Mouse (Mus musculus) spleen, adult 10 weeks (tissue): ENCODE data around the gene Pde1b. TPM values are rescaled to one million over a fixed set of nuclear protein-coding genes. Genes with fewer than 3 reads are reported as not detected.

Experiments
- polyA plus RNA-seq: library from polyadenylated mRNA; stranded (reverse); fragments of 350-450 nt; fragmentation: Illumina TruSeq; extraction: RNeasy Lipid Tissue Mini Kit (QIAGEN cat#74804); gene quantifications from one replicate; pipeline ENCODE4 v1.2.3, GENCODE M21; 2015; ENCODE audit warnings: low replicate concordance; ENCODE audit not compliant: insufficient read depth

Gene Pde1b
- 39.4 TPM for polyA plus RNA-seq

DNA sequence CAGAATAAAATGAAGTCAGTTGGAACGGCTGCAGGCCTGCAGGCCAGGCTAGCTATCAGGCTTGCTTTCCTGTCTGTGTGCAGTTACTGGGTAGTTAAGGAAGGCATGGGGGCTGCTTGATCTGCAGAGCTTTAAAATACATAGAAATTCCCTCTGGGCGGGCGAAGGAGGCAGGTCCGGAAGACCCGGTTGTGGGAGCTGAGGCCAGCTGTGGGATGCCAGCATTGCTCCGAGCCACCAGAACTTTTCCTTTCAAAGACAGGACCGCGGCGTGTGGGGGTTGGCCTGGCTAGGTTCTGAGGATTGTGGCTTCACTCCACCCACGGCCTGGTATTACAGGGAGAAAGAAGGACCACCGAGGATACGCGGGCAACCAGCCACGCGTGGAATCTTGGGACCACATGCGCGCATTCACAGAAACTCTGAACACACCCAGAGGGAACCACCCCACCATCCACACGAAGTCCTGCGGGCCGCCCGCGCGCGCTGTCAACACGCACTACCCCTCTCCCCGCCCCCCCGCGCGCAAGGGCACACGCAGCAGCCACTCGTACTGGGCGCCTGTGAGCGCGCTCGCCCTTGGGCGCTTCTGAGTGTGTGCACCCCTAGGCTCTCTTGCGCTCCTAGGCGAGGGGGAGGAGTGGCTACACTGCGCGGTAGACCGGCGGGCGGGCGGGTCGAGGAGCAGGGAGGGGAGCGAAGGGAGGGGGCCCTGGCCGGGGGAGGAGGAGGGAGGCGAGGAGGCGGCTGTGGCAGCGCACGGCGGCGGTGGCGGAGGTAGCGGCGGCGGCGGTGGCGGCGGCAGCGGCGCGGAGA is at the start of gene Pde1b:
TSS of gene Pde1b (plus strand) at position 600 of the 816 bp plus-strand sequence.

DNA sequence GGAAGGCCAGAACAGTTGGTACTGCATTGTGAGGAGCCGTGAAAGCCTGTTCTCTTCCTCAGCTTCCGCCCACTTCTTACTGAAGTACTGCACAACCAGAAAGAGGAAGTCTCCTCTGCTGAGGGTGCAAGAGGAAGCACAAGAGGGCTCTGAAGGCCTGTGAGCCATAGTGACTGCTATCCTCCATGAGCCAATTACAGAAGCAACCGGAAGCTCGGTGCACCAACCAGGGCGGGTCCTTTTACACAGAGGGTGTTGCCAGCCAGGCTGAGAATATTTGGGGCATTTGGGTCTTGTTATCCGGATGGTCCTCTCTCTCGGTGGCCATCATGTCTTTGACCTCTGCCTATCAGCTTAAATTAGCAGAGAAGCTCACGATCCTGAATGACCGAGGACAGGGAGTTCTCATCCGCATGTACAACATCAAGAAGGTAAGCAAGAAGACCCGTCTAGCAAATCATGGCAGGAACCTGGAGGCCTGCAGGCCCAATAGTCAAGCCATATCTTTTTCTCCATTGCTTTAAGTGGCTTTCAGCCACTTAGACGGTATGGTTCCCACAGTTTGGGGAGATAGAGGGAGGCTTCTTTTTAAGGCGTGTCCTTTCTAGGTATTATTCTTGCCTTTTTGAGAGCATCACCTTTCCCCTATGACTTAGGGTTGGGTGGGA is 49.1 kb upstream of the Pde1b start, which contains the start of gene Nckap1l:
TSS of gene Nckap1l (plus strand) at position 244 of the 668 bp plus-strand sequence.

GRCm38 (mm10) chr15:103537822-103538213 is 35.0 kb downstream of the Pde1b start, which contains the start of gene Ppp1r1a:
TSS of gene Ppp1r1a (minus strand) at chr15:103538003.

DNA sequence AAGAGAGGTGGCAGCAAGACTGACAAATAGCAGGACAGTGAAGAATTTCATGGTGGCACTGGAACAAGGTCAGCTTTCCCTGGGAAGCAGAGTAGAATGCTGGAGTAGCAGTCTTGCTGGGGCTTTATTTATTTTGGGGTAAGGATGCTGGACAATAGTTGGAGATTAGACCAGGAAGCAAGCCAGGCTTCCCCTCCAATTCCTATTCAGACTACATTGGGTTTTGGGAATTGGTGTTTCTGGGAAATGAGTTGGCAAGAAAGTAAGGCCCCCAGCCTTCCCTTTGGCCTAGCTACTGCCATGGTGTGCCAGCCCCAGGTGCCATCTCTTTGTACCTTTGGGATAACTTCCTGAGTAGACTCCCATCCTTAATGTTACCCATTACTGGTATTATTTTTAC is 62.1 kb downstream of the Pde1b start, which contains the start of gene Glycam1:
TSS of gene Glycam1 (minus strand) at position 101 of the 400 bp plus-strand sequence.

Other genes starting within 250 kb of the Pde1b start
- 28.4 TPM for gene Nfe2, start 244.6 kb upstream of the Pde1b start, polyA plus RNA-seq
- 147 TPM for gene Copz1, start 230.3 kb upstream of the Pde1b start, polyA plus RNA-seq
- not detected for gene Gpr84, start 192.4 kb upstream of the Pde1b start, polyA plus RNA-seq
- 6.2 TPM for gene Zfp385a, start 162.9 kb upstream of the Pde1b start, polyA plus RNA-seq
- 4.0 TPM for gene Itga5, start 136.3 kb upstream of the Pde1b start, polyA plus RNA-seq
- not detected for gene Gtsf1, start 72.6 kb upstream of the Pde1b start, polyA plus RNA-seq
- not detected for gene Gtsf2, start 54.6 kb upstream of the Pde1b start, polyA plus RNA-seq
- gene Nckap1l, start 49.2 kb upstream of the Pde1b start, polyA plus RNA-seq, result 237 TPM
- gene Ppp1r1a, start 35.0 kb downstream of the Pde1b start, polyA plus RNA-seq, result 0.43 TPM
- not detected for gene Glycam1, start 62.0 kb downstream of the Pde1b start, polyA plus RNA-seq